Mouse (Mus musculus): ENCODE data around the gene Ube2k. TPM values are rescaled to one million over a fixed set of nuclear protein-coding genes. Genes with fewer than 3 reads are reported as not detected.
"Not testable (repeated sequence)": the region's sequence is repeated elsewhere in the genome, so short reads cannot be mapped to it uniquely, and the experiment has no call there.

Ube2k gene
- polyA plus RNA-seq, 1 experiment from 2014 or later: 129 TPM

DNA sequence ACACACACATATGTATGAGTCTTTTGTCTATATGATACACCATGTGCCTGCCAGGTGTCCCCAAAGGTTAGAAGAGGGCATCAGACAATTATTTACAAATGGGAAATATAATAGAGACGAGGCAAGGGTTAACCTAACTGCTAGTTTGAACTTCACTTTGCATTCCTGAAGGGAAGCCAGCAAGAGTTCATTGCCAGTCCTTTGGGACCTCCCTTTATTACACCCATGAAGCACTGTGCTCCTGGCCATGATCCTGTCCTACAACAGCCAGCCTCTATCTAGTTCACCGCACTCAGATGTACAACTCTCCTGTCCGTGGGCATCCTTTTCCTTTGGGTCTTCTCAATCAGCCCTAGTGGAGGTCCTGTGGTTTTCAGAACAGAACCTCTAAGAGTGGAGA, 23.5 kb upstream of the Ube2k start:
- Histone ChIP-seq H3K4me3 (no peak overlapping the region), H3K9me3 (replicated peaks) (no peaks in the 10 kb centered on the region), H3K27ac (no peak overlapping the region), H3K4me2 (no peak overlapping the region), H3K4me1 (replicated peaks) (no peaks in the 10 kb centered on the region), H3K27me3 (no peaks in the 10 kb centered on the region), H3K9ac (no peak overlapping the region), H3K36me3 (no peaks in the 10 kb centered on the region)
- no peak for ATAC-seq (replicated peaks; ENCODE audit: insufficient number of reproducible peaks, insufficient read depth, low FRiP score, low read depth)
- WGBS: 64% methylated on average over 3 of the region's 3 CpGs

DNA sequence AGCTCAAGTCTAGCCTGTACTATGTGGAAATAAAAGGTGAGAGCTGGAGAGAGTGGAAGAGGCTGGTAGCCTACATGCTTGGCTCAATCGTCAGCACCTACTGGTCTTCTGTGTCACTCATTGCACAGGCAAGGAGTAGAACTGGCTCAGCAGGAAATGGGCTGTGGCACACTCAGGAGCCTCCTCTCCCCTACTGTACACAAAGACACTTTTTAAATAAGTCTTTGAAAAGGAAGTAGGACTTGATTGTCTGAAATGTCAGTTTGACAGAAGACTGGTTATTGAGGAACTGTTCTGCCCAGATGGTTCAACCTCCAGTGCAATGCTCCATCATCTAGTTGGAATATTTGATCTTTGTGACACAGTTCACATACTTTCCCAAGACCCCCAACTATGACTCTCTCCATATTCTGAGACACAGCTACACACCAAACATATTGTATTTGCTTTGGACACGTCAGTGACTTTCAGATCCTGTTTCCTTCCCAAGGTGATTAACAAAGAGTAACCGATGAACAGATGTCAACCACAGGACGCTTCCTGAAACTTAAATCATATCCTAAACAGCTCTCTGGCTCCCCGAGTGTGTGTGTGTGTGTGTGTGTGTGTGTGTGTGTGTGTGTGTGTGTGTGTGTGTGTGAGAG, 22.3 kb upstream of the Ube2k start:
- Histone ChIP-seq H3K4me3 (no peak overlapping the region), H3K4me2 (no peak overlapping the region), H3K27me3 (no peaks in the 10 kb centered on the region), H3K27ac (peak overlapping the region; percentile 47; the same call in 1 of the 2 replicates), H3K9ac (no peak overlapping the region), H3K9me3 (replicated peaks) (no peaks in the 10 kb centered on the region), H3K4me1 (replicated peaks) (no peaks in the 10 kb centered on the region), H3K36me3 (no peaks in the 10 kb centered on the region)
- WGBS: 53% methylated on average over 5 of the region's 5 CpGs
- ATAC-seq (replicated peaks; ENCODE audit: insufficient number of reproducible peaks, insufficient read depth, low FRiP score, low read depth): no peak

DNA sequence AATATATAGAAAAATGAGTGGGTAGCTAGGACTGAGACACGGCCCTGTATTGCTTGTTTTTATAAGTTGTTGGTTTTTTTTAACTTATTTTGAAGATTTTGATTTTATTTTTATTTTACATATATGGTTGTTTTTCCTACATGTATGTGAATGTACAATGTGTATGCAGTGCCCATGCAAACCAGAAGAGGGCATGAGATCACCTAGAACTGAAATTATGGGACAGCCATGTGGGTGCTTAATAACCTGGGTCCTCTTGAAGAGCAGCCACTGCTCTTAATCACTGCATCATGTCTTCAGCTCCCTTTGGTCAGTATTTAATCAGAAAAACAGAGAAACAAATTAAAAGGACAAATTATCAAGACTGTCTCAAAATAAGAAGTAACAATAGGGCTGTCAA, 15.2 kb upstream of the Ube2k start:
- no peak overlapping the region for H3K4me3 ChIP-seq
- no peak overlapping the region for H3K4me2 ChIP-seq
- WGBS: 67% methylated on average over 1 of the region's 1 CpGs
- H3K27me3 ChIP-seq: no peaks in the 10 kb centered on the region
- H3K36me3 ChIP-seq: no peaks in the 10 kb centered on the region
- H3K4me1 ChIP-seq (replicated peaks): no peaks in the 10 kb centered on the region
- ATAC-seq (replicated peaks; ENCODE audit: insufficient number of reproducible peaks, insufficient read depth, low FRiP score, low read depth): no peak
- no peak overlapping the region for H3K27ac ChIP-seq
- no peaks in the 10 kb centered on the region for H3K9me3 ChIP-seq (replicated peaks)
- H3K9ac ChIP-seq: no peak overlapping the region

DNA sequence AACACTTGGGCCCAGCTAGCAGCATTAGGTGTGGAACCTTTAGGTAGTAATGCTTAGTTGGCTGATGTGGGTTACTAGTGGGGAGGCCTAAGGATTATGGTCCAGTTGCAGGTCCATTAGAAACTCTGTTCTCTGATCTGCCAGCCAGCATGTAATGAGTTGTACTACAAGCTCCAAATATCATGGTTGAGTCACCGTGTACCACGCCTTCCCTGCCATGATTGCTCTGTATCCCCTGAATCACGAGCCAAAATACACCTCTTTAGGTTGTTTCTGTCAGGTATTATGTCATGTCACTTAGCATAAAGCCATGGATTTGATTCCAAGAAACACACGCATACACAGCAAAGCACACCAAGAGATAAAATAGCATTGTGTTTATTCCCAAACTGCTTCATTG, 12.2 kb upstream of the Ube2k start:
- no peak for ATAC-seq (replicated peaks; ENCODE audit: insufficient number of reproducible peaks, insufficient read depth, low FRiP score, low read depth)
- 72% methylated on average over 4 of the region's 4 CpGs for WGBS
- Histone ChIP-seq H3K9me3 (replicated peaks) (no peaks in the 10 kb centered on the region), H3K4me1 (replicated peaks) (no peaks in the 10 kb centered on the region), H3K4me3 (no peak overlapping the region), H3K27me3 (no peaks in the 10 kb centered on the region), H3K9ac (no peak overlapping the region), H3K4me2 (no peak overlapping the region), H3K27ac (no peak overlapping the region), H3K36me3 (no peaks in the 10 kb centered on the region)

DNA sequence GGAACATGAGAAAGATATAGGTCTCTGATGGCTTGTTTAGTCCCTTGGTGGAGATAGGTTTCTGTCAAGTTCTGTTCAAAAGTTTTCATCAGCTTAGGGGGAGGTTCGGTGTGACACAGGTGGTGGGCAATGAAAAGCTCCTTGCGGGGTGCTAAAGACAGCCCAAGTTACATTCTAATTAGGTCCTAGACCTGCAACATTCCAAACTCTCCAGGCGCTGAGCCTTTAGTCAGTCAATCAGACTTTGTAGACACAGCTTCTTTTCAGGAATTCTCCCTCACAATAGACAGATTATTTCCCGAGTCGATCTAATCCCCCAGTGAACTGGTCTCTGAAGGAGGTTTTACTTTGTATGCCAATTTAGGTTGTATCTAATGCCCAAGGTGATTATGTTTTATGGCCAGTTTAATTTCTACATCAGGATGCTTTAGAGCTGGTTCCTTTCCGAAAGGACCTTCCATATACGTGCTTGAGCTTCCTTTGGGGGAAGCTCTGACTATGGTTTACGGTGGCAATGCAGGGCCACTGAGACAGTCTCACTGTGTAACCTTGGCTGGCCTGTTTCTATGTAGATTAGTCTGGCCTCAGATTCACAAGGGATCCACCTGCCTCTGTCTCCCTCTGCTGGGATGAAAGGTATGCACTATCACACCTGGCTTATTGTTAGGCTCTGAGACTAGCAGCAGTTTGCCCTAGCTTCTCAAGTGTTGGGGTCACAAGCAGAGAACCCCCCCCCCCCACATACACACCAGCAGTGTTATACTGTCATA, 11.2 kb upstream of the Ube2k start:
- no peak for ATAC-seq (replicated peaks; ENCODE audit: insufficient number of reproducible peaks, insufficient read depth, low FRiP score, low read depth)

DNA sequence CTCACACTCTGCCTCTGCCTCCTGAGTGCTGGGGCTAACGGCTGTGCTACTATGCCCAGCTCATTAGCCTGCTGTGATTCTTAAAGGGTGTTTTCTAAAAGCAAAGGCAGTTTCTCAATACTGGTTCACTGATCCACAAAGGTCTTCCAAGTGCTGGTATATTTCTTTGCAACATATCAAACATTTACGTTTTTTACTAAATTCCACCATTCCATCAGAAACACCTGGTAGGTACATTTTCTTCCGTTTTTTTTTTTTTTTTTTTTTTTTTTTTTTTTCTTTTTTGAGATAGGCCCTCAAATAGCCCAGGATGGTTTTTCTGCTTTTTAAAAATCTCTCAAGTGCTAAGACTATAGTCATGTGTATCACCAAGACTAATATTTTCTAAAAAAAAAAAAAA, 5.8 kb upstream of the Ube2k start:
- Histone ChIP-seq H3K9ac (no peak overlapping the region), H3K27me3 (no peaks in the 10 kb centered on the region), H3K4me1 (replicated peaks) (peaks cover 1% of the 10 kb centered on the region; the same call in 1 of the 2 replicates), H3K27ac (no peak overlapping the region), H3K36me3 (no peaks in the 10 kb centered on the region), H3K4me3 (no peak overlapping the region), H3K4me2 (no peak overlapping the region), H3K9me3 (replicated peaks) (no peaks in the 10 kb centered on the region)
- ATAC-seq (replicated peaks; ENCODE audit: insufficient number of reproducible peaks, insufficient read depth, low FRiP score, low read depth): no peak
- 68% methylated on average over 3 of the region's 3 CpGs for WGBS

More for the DNA sequence above, 11.2 kb upstream of the Ube2k start:
- Histone ChIP-seq H3K36me3 (no peaks in the 10 kb centered on the region), H3K4me1 (replicated peaks) (no peaks in the 10 kb centered on the region), H3K9me3 (replicated peaks) (no peaks in the 10 kb centered on the region), H3K27ac (no peak overlapping the region), H3K9ac (no peak overlapping the region), H3K27me3 (no peaks in the 10 kb centered on the region), H3K4me2 (no peak overlapping the region), H3K4me3 (no peak overlapping the region)
- WGBS: 21% methylated on average over 8 of the region's 8 CpGs

DNA sequence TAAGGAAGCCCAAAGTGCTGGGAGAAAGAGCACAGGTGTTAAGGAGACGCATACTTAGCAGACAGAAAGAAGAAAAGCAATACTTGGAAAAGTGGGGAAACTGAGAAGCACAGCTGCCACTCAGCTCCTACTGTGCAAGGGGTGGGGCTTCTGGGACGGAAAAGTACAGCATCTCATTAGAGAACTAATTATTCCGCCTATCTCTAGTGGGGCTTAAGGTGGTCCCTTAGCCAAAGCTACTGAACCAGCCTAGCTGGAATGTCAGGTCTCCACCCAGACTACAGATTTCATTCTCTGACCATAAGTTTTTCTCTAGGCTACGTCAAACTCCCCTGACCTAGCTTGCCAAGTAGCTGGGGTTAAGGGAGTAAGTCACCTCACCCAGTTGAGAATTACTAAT, 2.5 kb upstream of the Ube2k start:
- H3K4me3 ChIP-seq: no peak overlapping the region
- no peak for ATAC-seq (replicated peaks; ENCODE audit: insufficient number of reproducible peaks, insufficient read depth, low FRiP score, low read depth)
- no peaks in the 10 kb centered on the region for H3K36me3 ChIP-seq
- no peaks in the 10 kb centered on the region for H3K27me3 ChIP-seq
- no peak overlapping the region for H3K27ac ChIP-seq
- no peak overlapping the region for H3K9ac ChIP-seq
- H3K9me3 ChIP-seq (replicated peaks): no peaks in the 10 kb centered on the region
- H3K4me2 ChIP-seq: no peak overlapping the region
- 73% methylated on average over 4 of the region's 4 CpGs for WGBS
- peaks cover 9% of the 10 kb centered on the region for H3K4me1 ChIP-seq (replicated peaks)

DNA sequence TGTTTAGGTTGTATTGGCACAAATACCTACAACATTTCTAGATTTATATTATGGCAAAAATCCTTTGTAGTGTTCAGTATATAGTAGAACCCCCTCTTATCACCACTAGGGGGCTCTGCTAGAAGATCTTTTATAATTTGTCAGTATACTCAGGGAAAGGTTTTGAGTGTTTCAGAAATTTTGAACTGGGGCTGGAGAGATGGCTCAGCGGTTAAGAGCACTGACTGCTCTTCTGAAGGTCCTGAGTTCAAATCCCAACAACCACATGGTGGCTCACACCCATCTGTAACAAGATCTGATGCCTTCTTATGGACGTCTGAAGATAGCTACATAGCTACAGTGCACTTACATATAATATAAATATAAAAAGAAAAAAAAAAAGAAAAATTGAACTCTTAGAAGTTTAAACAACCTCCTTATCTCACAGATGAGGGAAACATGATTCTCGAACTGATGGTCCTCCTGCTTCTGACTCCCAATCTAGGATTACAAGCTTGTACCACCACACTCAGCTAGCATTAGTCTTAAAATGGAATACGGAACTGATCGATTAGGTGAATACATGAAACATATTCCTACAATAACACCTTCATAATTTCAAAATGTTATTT, 1.5 kb upstream of the Ube2k start:
- Histone ChIP-seq H3K36me3 (no peaks in the 10 kb centered on the region), H3K27ac (no peak overlapping the region), H3K4me3 (no peak overlapping the region), H3K4me1 (replicated peaks) (peaks cover 11% of the 10 kb centered on the region), H3K9me3 (replicated peaks) (no peaks in the 10 kb centered on the region), H3K27me3 (no peaks in the 10 kb centered on the region), H3K4me2 (no peak overlapping the region; the same call in 1 of the 2 replicates), H3K9ac (no peak overlapping the region)
- ATAC-seq (replicated peaks; ENCODE audit: insufficient number of reproducible peaks, insufficient read depth, low FRiP score, low read depth): no peak
- WGBS: 67% methylated on average over 5 of the region's 5 CpGs

DNA sequence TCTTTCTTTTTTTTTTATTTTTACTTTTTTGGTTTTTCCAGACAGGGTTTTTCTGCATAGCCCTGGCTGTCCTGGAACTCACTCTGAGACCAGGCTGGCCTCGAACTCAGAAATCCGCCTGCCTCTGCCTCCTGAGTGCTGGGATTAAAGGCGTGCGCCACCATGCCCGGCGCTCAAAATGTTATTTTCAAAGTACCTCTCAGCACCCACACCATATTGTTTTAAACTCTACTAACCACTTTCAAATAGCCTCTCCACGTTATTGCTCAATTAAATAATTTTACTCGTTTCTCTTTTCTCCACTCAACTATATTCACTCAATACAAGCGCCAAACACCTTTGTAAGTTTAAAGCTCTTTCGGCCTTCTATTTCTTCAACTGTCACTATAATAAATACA, 966 bp upstream of the Ube2k start:
- ATAC-seq (replicated peaks; ENCODE audit: insufficient number of reproducible peaks, insufficient read depth, low FRiP score, low read depth); H3K36me3 ChIP-seq; H3K9me3 ChIP-seq (replicated peaks); H3K27me3 ChIP-seq: not testable (repeated sequence)
- Histone ChIP-seq H3K4me2 (peak overlapping the region; percentile 66), H3K4me1 (replicated peaks) (peaks cover 11% of the 10 kb centered on the region), H3K4me3 (peak overlapping the region; percentile 93), H3K27ac (peak overlapping the region; percentile 99), H3K9ac (peak overlapping the region; percentile 96)
- 70% methylated on average over 10 of the region's 10 CpGs for WGBS

DNA sequence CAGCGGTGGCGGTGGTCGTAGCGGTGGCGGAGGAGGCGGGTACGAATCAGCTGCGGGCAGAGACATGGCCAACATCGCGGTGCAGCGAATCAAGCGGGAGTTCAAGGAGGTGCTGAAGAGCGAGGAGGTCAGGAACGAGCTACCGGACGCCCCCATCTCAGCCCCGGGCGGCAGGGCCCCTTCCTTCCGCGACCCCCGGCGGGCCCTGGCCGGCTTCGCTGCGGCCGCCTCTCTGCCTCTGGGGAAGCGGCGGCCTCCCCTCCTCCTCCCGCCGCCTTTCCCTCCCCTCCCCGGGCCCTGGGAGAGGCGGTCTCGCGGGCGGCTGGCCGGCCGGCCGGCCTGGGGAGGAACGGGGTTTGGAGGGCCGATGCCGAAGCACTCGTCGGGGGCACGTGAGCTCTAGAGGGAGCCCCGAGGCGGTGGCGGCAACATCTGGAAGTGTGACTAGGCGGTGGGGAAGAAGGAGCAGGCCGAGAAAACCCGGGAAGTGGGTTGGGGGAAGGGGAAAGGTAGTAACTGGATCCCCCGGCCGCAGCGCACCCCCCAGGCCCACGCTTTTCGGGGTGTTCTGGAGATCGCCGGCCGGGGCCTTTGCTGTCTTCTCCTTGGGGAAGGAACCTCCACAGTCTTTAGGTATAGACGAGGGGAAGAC, 513 bp downstream of the Ube2k start:
- H3K4me1 ChIP-seq (replicated peaks): peaks cover 15% of the 10 kb centered on the region
- H3K27me3 ChIP-seq: no peaks in the 10 kb centered on the region
- H3K9me3 ChIP-seq (replicated peaks): no peaks in the 10 kb centered on the region
- WGBS: under 1% methylated on average over 55 of the region's 59 CpGs
- H3K9ac ChIP-seq: peak overlapping the region; percentile 96
- peak; percentile 57 for ATAC-seq (replicated peaks; ENCODE audit: insufficient number of reproducible peaks, insufficient read depth, low FRiP score, low read depth)
- no peaks in the 10 kb centered on the region for H3K36me3 ChIP-seq
- peak overlapping the region; percentile 66 for H3K4me2 ChIP-seq
- H3K27ac ChIP-seq: peak overlapping the region; percentile 99
- peak overlapping the region; percentile 93 for H3K4me3 ChIP-seq

DNA sequence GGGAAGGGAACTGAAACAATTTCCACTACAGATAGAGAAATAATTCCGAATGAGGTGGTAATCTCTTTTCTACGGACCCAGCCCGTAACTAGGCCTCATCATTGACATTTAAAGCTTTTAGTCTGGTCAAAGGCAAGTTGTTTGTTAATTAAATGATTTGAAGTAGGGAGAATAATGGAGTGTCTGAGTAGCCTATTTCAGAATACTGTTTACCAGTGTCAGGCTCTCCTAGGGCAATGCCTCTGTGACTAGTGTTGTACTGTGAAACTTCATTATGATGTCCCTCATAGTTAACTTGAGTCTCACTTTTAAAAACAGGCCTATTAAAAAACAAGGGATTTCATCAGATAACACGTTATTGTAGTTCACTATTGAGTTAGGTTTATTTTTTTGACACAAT, 1.1 kb downstream of the Ube2k start:
- no peaks in the 10 kb centered on the region for H3K27me3 ChIP-seq
- H3K4me1 ChIP-seq (replicated peaks): peaks cover 15% of the 10 kb centered on the region
- WGBS: under 1% methylated on average over 4 of the region's 4 CpGs
- peak overlapping the region; percentile 93 for H3K4me3 ChIP-seq
- H3K4me2 ChIP-seq: peak overlapping the region; percentile 66
- H3K27ac ChIP-seq: peak overlapping the region; percentile 99
- H3K9ac ChIP-seq: peak overlapping the region; percentile 96
- no peaks in the 10 kb centered on the region for H3K36me3 ChIP-seq
- H3K9me3 ChIP-seq (replicated peaks): no peaks in the 10 kb centered on the region
- no peak for ATAC-seq (replicated peaks; ENCODE audit: insufficient number of reproducible peaks, insufficient read depth, low FRiP score, low read depth)

Measured in heart, embryonic 15.5 days (tissue).